Mouse (Mus musculus) neural tube, embryonic 12.5 days (tissue): ENCODE results near the gene Eif3b. TPM values are rescaled to one million over a fixed set of nuclear protein-coding genes. Genes with fewer than 3 reads are reported as not detected.

Experiments used
- ATAC-seq: fragments of 200-750 bp; cut with Nextera tagmentation; 2 replicates; pipeline ENCODE4 v1.8.0; 2017; ENCODE audit warnings: low read depth, mild to moderate bottlenecking, moderate TSS enrichment, moderate library complexity; ENCODE audit not compliant: low FRiP score
- H3K27ac ChIP-seq: fragments of 300-500 bp; sonication (generic); 2 replicates; pipeline ENCODE4 v1.5.1; 2016
- H3K27me3 ChIP-seq: fragments of 300-500 bp; sonication (generic); replicated peaks from 2 replicates; pipeline ENCODE4 v1.6.1; 2016; ENCODE audit warnings: mild to moderate bottlenecking
- H3K36me3 ChIP-seq: fragments of 300-500 bp; sonication (generic); 2 replicates; pipeline ENCODE4 v1.6.1; 2016; ENCODE audit warnings: mild to moderate bottlenecking
- H3K4me1 ChIP-seq: fragments of 300-500 bp; sonication (generic); 2 replicates; pipeline ENCODE4 v1.6.1; 2016
- H3K4me2 ChIP-seq: fragments of 300-500 bp; sonication (generic); replicated peaks from 2 replicates; pipeline ENCODE4 v1.6.1; 2016; ENCODE audit warnings: mild to moderate bottlenecking
- H3K4me3 ChIP-seq: fragments of 300-500 bp; sonication (generic); 2 replicates; pipeline ENCODE4 v1.5.1; 2016
- H3K9ac ChIP-seq: fragments of 300-500 bp; sonication (generic); 2 replicates; pipeline ENCODE4 v1.6.1; 2016; ENCODE audit warnings: mild to moderate bottlenecking
- H3K9me3 ChIP-seq: fragments of 300-500 bp; sonication (generic); 2 replicates; pipeline ENCODE4 v1.6.1; 2016; ENCODE audit warnings: mild to moderate bottlenecking
- WGBS: fragments of 180-500 bp; shearing (Covaris S2); methylation state at CpG from one replicate; pipeline ENCODE4 v1.1.7; 2016; 5-methylcytosine and 5-hydroxymethylcytosine counted together
- polyA plus RNA-seq: library from polyadenylated mRNA; unstranded; fragments of >200 nt; fragmentation: Nextera tagmentation; extraction: Ambion mirVana; gene quantifications from 2 replicates; pipeline ENCODE4 v1.2.1, GENCODE M21; 2016

Eif3b gene
- polyA plus RNA-seq: 167 and 170 TPM in 2 replicates

- under 1% methylated on average over 65 of the region's 65 CpGs for WGBS
- H3K4me2 ChIP-seq: peak within 1 kb of the TSS; percentile 93
- H3K27me3 ChIP-seq: no peaks in the 10 kb centered on the region
- H3K9me3 ChIP-seq: no peaks in the 10 kb centered on the region
- peak within 1 kb of the TSS; percentile 94 for H3K9ac ChIP-seq
- peak within 1 kb of the TSS; percentile 57 for H3K27ac ChIP-seq
- peaks cover 13% of the 10 kb centered on the region; the same call in 1 of the 2 replicates for H3K36me3 ChIP-seq
- peak within 1 kb of the TSS; percentile 99 for H3K4me3 ChIP-seq
- ATAC-seq: peak; percentile 91
- H3K4me1 ChIP-seq: peaks cover 19% of the 10 kb centered on the region
Measured at GRCm38 (mm10) chr5:140418489-140419441, at the start of gene Eif3b. Gene Eif3b (plus strand): TSS chr5:140419328.

- no peak overlapping the region for H3K4me3 ChIP-seq
- H3K9me3 ChIP-seq: no peaks in the 10 kb centered on the region
- H3K36me3 ChIP-seq: no peaks in the 10 kb centered on the region
- H3K27me3 ChIP-seq: no peaks in the 10 kb centered on the region
- 94% methylated on average over 2 of the region's 2 CpGs for WGBS
- no peak overlapping the region for H3K9ac ChIP-seq
- peaks cover 3% of the 10 kb centered on the region; the same call in 1 of the 2 replicates for H3K4me1 ChIP-seq
- H3K4me2 ChIP-seq: no peak overlapping the region
- no peak for ATAC-seq
- H3K27ac ChIP-seq: no peak overlapping the region
Measured at GRCm38 (mm10) chr5:140369466-140369865, 49.7 kb upstream of the Eif3b start.

GRCm38 (mm10) chr5:140370446-140371254 lies 48.5 kb upstream of the Eif3b start:
- no peaks in the 10 kb centered on the region for H3K36me3 ChIP-seq
- no peak overlapping the region for H3K27ac ChIP-seq
- H3K27me3 ChIP-seq: no peaks in the 10 kb centered on the region
- no peaks in the 10 kb centered on the region for H3K9me3 ChIP-seq
- no peak overlapping the region for H3K4me2 ChIP-seq
- ATAC-seq: no peak
- 81% methylated on average over 6 of the region's 6 CpGs for WGBS
- no peak overlapping the region for H3K9ac ChIP-seq
- no peak overlapping the region for H3K4me3 ChIP-seq
- peaks cover 3% of the 10 kb centered on the region; the same call in 1 of the 2 replicates for H3K4me1 ChIP-seq

- Histone ChIP-seq H3K4me3 (no peak overlapping the region), H3K4me1 (peaks cover 3% of the 10 kb centered on the region; the same call in 1 of the 2 replicates), H3K9ac (no peak overlapping the region), H3K9me3 (no peaks in the 10 kb centered on the region), H3K36me3 (no peaks in the 10 kb centered on the region), H3K4me2 (no peak overlapping the region), H3K27ac (no peak overlapping the region), H3K27me3 (no peaks in the 10 kb centered on the region)
- 96% methylated on average over 3 of the region's 3 CpGs for WGBS
- no peak for ATAC-seq
Measured at GRCm38 (mm10) chr5:140371671-140372070, 47.5 kb upstream of the Eif3b start.

- H3K4me3 ChIP-seq: no peak overlapping the region
Measured at GRCm38 (mm10) chr5:140373711-140374110, 45.4 kb upstream of the Eif3b start.

GRCm38 (mm10) chr5:140374226-140374625 lies 44.9 kb upstream of the Eif3b start:
- Histone ChIP-seq H3K36me3 (no peaks in the 10 kb centered on the region), H3K27me3 (no peaks in the 10 kb centered on the region), H3K4me2 (no peak overlapping the region), H3K4me3 (no peak overlapping the region), H3K27ac (no peak overlapping the region), H3K9ac (no peak overlapping the region), H3K9me3 (no peaks in the 10 kb centered on the region), H3K4me1 (peaks cover 3% of the 10 kb centered on the region; the same call in 1 of the 2 replicates)
- 21% methylated on average over 3 of the region's 3 CpGs for WGBS
- no peak for ATAC-seq

More at GRCm38 (mm10) chr5:140373711-140374110, 45.4 kb upstream of the Eif3b start:
- Histone ChIP-seq H3K4me1 (peaks cover 3% of the 10 kb centered on the region; the same call in 1 of the 2 replicates), H3K9ac (no peak overlapping the region), H3K27me3 (no peaks in the 10 kb centered on the region), H3K27ac (no peak overlapping the region), H3K36me3 (no peaks in the 10 kb centered on the region), H3K9me3 (no peaks in the 10 kb centered on the region), H3K4me2 (no peak overlapping the region)
- ATAC-seq: no peak
- 65% methylated on average over 2 of the region's 2 CpGs for WGBS

- Histone ChIP-seq H3K4me1 (peaks cover 3% of the 10 kb centered on the region; the same call in 1 of the 2 replicates), H3K4me3 (no peak overlapping the region), H3K4me2 (no peak overlapping the region), H3K9me3 (no peaks in the 10 kb centered on the region), H3K9ac (no peak overlapping the region), H3K27me3 (no peaks in the 10 kb centered on the region), H3K36me3 (no peaks in the 10 kb centered on the region), H3K27ac (no peak overlapping the region)
- WGBS: 88% methylated on average over 4 of the region's 4 CpGs
- no peak for ATAC-seq
Measured at GRCm38 (mm10) chr5:140375249-140375829, 43.8 kb upstream of the Eif3b start.

- no peak for ATAC-seq
- Histone ChIP-seq H3K9ac (no peak overlapping the region), H3K36me3 (no peaks in the 10 kb centered on the region), H3K27me3 (no peaks in the 10 kb centered on the region), H3K27ac (no peak overlapping the region), H3K4me2 (no peak overlapping the region), H3K4me1 (peaks cover 3% of the 10 kb centered on the region; the same call in 1 of the 2 replicates), H3K4me3 (no peak overlapping the region), H3K9me3 (no peaks in the 10 kb centered on the region)
- 94% methylated on average over 6 of the region's 6 CpGs for WGBS
Measured at GRCm38 (mm10) chr5:140378121-140378853, 40.8 kb upstream of the Eif3b start.

GRCm38 (mm10) chr5:140379299-140379698 lies 39.8 kb upstream of the Eif3b start:
- Histone ChIP-seq H3K27ac (no peak overlapping the region), H3K9me3 (no peaks in the 10 kb centered on the region), H3K9ac (no peak overlapping the region), H3K36me3 (no peaks in the 10 kb centered on the region), H3K4me1 (peaks cover 4% of the 10 kb centered on the region; the same call in 1 of the 2 replicates), H3K4me3 (no peak overlapping the region), H3K27me3 (no peaks in the 10 kb centered on the region), H3K4me2 (no peak overlapping the region)
- ATAC-seq: no peak
- WGBS: 81% methylated on average over 6 of the region's 6 CpGs

- Histone ChIP-seq H3K27ac (no peak overlapping the region), H3K4me2 (no peak overlapping the region), H3K27me3 (no peaks in the 10 kb centered on the region), H3K36me3 (no peaks in the 10 kb centered on the region), H3K4me1 (0 out of 2 replicates have a peak, but pooled peaks cover 4% of the 10 kb centered on the region), H3K9me3 (no peaks in the 10 kb centered on the region), H3K4me3 (no peak overlapping the region), H3K9ac (no peak overlapping the region)
- no peak for ATAC-seq
- WGBS: 91% methylated on average over 7 of the region's 7 CpGs
Measured at GRCm38 (mm10) chr5:140381156-140381555, 38.0 kb upstream of the Eif3b start.

GRCm38 (mm10) chr5:140382688-140383087 lies 36.4 kb upstream of the Eif3b start:
- Histone ChIP-seq H3K4me3 (no peak overlapping the region), H3K9me3 (no peaks in the 10 kb centered on the region), H3K36me3 (no peaks in the 10 kb centered on the region), H3K4me2 (no peak overlapping the region), H3K27me3 (no peaks in the 10 kb centered on the region), H3K27ac (no peak overlapping the region), H3K9ac (no peak overlapping the region), H3K4me1 (0 out of 2 replicates have a peak, but pooled peaks cover 8% of the 10 kb centered on the region)
- WGBS: 93% methylated on average over 6 of the region's 6 CpGs
- ATAC-seq: no peak
